Mouse (Mus musculus) sigmoid colon, adult 10 weeks (tissue): ENCODE data around the gene Gjc3. TPM values are rescaled to one million over a fixed set of nuclear protein-coding genes. Genes with fewer than 3 reads are reported as not detected.

Experiments used
- polyA plus RNA-seq: library from polyadenylated mRNA; stranded (reverse); fragments of 350-450 nt; fragmentation: Illumina TruSeq; extraction: RNeasy Lipid Tissue Mini Kit (QIAGEN cat#74804); gene quantifications from one replicate; pipeline ENCODE4 v1.2.3, GENCODE M21; 2014; ENCODE audit warnings: low read depth, low replicate concordance

Gene Gjc3
- 1.6 TPM for polyA plus RNA-seq

DNA sequence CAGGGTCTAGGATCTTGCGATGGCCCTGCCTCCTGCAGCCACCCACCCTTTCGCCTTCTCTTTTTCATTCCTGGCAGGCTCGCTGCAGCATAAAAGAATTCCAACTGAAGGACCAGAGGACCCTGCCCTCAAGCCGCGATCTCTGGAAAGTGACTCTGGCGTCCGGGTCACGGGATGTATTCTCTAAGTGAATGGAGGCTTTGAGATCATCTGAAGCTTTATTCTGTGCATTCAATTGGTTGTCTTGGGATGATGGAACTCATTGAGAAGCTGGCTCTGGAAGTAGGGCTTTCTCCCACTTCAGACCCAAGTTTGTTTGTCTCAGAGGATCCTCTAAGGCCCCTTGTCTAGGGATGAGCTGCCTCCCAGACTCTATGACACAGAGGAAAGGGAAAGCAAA is at the start of gene Gjc3:
Gene Gjc3, minus strand, starts transcription at position 154 of the 400 bp plus-strand sequence.

DNA sequence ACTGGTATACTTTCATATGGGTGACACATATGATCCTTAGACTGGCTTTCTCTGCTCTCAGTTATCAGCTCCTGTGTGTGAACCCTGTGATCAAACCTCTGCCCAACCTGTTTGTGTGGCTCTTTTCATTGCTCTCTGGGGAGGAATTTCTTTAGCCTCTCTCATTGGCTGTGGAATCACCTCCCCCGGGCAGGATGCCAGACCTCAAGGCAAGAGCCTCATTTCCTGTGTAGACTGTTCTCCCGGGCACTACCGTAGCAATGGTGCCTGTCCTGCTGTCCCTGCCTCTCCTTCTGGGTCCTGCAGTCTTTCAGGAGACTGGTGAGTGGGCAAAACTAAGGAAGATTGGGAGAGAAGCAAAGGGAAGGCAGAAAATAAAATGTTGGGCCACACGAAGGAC is 18.4 kb upstream of the Gjc3 start, which contains the start of gene Azgp1:
Gene Azgp1, plus strand, starts transcription at position 221 of the 400 bp plus-strand sequence.

DNA sequence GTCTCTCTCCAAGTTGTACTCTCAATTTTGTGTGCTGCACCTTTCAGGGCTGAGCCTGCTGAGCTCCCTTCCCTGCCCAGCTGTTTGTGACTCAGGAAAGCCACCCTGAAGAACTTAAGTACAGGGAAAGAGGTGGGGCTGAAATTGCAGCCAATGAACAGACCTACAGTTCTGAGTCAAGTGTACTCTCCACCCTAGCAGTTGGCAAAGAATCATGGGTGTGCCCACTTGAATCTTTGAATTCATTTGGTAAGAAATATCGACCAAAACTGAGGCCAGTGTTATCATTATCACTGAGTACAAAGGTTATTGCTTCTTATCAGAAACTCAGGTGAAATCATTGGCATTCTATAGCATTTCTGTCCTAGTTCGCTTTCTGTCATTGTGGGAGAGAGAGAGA is 41.4 kb downstream of the Gjc3 start, which contains the start of gene Cyp3a13:
Gene Cyp3a13, minus strand, starts transcription at position 88 of the 400 bp plus-strand sequence.

Other genes starting within 250 kb of the Gjc3 start
- 0.47 TPM for gene Nyap1, start 221.5 kb downstream of the Gjc3 start, polyA plus RNA-seq
- gene Tsc22d4, start 217.4 kb downstream of the Gjc3 start, polyA plus RNA-seq: 6.2 TPM
- gene Ppp1r35, start 184.2 kb downstream of the Gjc3 start, polyA plus RNA-seq: 4.4 TPM
- gene Mepce, start 175.4 kb downstream of the Gjc3 start, polyA plus RNA-seq: 6.9 TPM
- 5.9 TPM for gene Zcwpw1, start 175.3 kb downstream of the Gjc3 start, polyA plus RNA-seq
- 2.6 TPM for gene Pilra, start 126.8 kb downstream of the Gjc3 start, polyA plus RNA-seq
- 2.0 TPM for gene Pilrb1, start 105.0 kb downstream of the Gjc3 start, polyA plus RNA-seq
- 1.8 TPM for gene Pilrb2, start 91.3 kb downstream of the Gjc3 start, polyA plus RNA-seq
- gene Cyp3a13, start 41.5 kb downstream of the Gjc3 start, polyA plus RNA-seq: 354 TPM
- gene Azgp1, start 18.4 kb upstream of the Gjc3 start, polyA plus RNA-seq: 5.3 TPM
- not detected for gene Smok3a, start 58.2 kb upstream of the Gjc3 start, polyA plus RNA-seq
- gene Smok3b, start 58.3 kb upstream of the Gjc3 start, polyA plus RNA-seq: not detected
- gene Smok3c, start 90.1 kb upstream of the Gjc3 start, polyA plus RNA-seq: not detected
- 55.4 TPM for gene Zkscan1, start 122.0 kb upstream of the Gjc3 start, polyA plus RNA-seq
- 12.9 TPM for gene Zscan21, start 153.8 kb upstream of the Gjc3 start, polyA plus RNA-seq
- gene Zfp113, start 192.6 kb upstream of the Gjc3 start, polyA plus RNA-seq: 19.7 TPM
- gene Cops6, start 198.0 kb upstream of the Gjc3 start, polyA plus RNA-seq: 47.9 TPM
- 9.8 TPM for gene Ap4m1, start 208.9 kb upstream of the Gjc3 start, polyA plus RNA-seq
- gene Mcm7, start 209.3 kb upstream of the Gjc3 start, polyA plus RNA-seq: 13.7 TPM
- gene Taf6, start 224.4 kb upstream of the Gjc3 start, polyA plus RNA-seq: 5.9 TPM
- 11.8 TPM for gene Cnpy4, start 224.4 kb upstream of the Gjc3 start, polyA plus RNA-seq
- gene Mblac1, start 231.2 kb upstream of the Gjc3 start, polyA plus RNA-seq: not detected